Mouse (Mus musculus): ENCODE measurements around the gene Olfr1480.

Olfr1480 gene

GRCm38 (mm10) chr19:13527613-13528012 is at the start of gene Olfr1480:
Gene Olfr1480 (plus strand): TSS chr19:13527913.
- DNase-seq = no peak

- no peak for DNase-seq
These were observed 47.6 kb upstream of the Olfr1480 start, which contains the start of gene Olfr1475 for GRCm38 (mm10) chr19:13480096-13480495. Gene Olfr1475 (minus strand): TSS chr19:13480196.

DNA sequence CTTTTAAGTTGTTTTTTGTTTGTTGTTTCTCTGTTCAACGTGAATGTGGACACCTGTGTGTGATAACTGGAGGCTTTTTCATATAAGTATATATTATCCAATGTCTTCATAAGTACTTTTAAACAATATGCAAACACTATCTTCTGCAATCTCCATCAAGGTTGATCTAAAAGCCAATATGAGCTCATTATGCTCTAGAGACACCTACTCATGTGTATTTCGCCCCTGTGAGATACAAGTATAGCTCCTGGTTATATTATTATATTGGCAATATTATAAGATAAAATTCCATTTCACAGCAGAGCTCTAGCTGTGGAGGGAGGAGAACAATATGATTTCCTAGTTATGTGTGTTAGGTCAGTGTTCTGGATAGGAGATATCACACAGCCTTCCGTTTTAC is 27.5 kb upstream of the Olfr1480 start, which contains the start of gene Olfr1477:
Gene Olfr1477 (plus strand): TSS at position 301 of the 400 bp plus-strand sequence.
- DNase-seq = no peak
